In genomic region chr7:81339783-81340182, GRCm38 (mm10) we compare ENCODE assay signal across 10 mouse cellular contexts. TPM values are rescaled to one million over a fixed set of nuclear protein-coding genes. Genes with fewer than 3 reads are reported as not detected.
A peak's percentile ranks its signal among the peaks of the same experiment; 100 is the strongest.
DNase-seq lines count a peak whose midpoint lies in the region; TF ChIP-seq lines count a peak whose summit lies in the region.
"Had no signal": no experiment of that assay in that cellular context is flagged by ENCODE, and none has a peak within 500 bp of the region (broad histone marks: within the 10 kb centered on the region; RNA-seq: fewer than 3 reads in every experiment).

No protein-coding gene starts in this region.

- no peak overlapping the region for H3K27ac ChIP-seq in testis, adult 2 months (ENCODE audit: control insufficient read depth, insufficient read depth, low read depth, low read length)
- no peak overlapping the region for H3K27ac ChIP-seq in cortical plate, adult 2 months (ENCODE audit: insufficient read depth, low read length)
- H3K27ac ChIP-seq: embryonic facial prominence, embryonic 12.5 days; liver, embryonic 15.5 days had no signal

- intact Hi-C loops in gastrocnemius, postnatal 14 days (cut with DNase I; ENCODE audit: low total_unique reads), result loop anchor here (5.0 to 10.0 kb wide), 2 partner anchors 132 to 455 kb away; no protein-coding TSS in a partner anchor

- TF ChIP-seq POLR2A in testis, adult 2 months (IDR thresholded peaks at IDR 0.05; ENCODE audit: control insufficient read depth, low read depth, low read length), result no peak
- no peak for TF ChIP-seq POLR2A in cortical plate, adult 2 months (IDR thresholded peaks at IDR 0.05; ENCODE audit: extremely low read depth, insufficient read depth, low read length)

- 44% methylated on average over 4 of the region's 4 CpGs for WGBS in large intestine, adult 2 months

- H3K36me3 ChIP-seq in testis, adult 2 months (ENCODE audit: control insufficient read depth, insufficient read depth, low read length), result no peaks in the 10 kb centered on the region; the same call in none of the 2 replicates

- no peak overlapping the region for H3K4me3 ChIP-seq in testis, adult 2 months (ENCODE audit: control insufficient read depth, low read depth, low read length)
- H3K4me3 ChIP-seq in cortical plate, adult 2 months (ENCODE audit: insufficient read depth, low read length), result no peak overlapping the region
- H3K4me3 ChIP-seq: embryonic facial prominence, embryonic 12.5 days; liver, embryonic 15.5 days had no signal

- no peaks in the 10 kb centered on the region for H3K27me3 ChIP-seq in testis, adult 2 months (ENCODE audit: control insufficient read depth, insufficient read depth, low read length)
- H3K27me3 ChIP-seq: embryonic facial prominence, embryonic 12.5 days; liver, embryonic 15.5 days had no signal

- TF ChIP-seq CTCF in testis, adult 2 months (IDR thresholded peaks at IDR 0.05; ENCODE audit: control insufficient read depth, insufficient read depth, insufficient replicate concordance, low read depth, low read length), result peak; percentile 74; the same call in 1 of the 2 replicates
- TF ChIP-seq CTCF in cortical plate, adult 2 months (IDR thresholded peaks at IDR 0.05; ENCODE audit: extremely low read depth, insufficient read depth, low read length), result peak; percentile 66

- peak; percentile 42 for DNase-seq in gastrocnemius, postnatal 14 days
- DNase-seq in gastrocnemius, postnatal 25 days, result no peak
- no peak for DNase-seq in testis, postnatal 14 days (ENCODE audit: low spot score)
- peak; percentile 50 for DNase-seq in large intestine, adult 2 months (ENCODE audit: low read depth, low spot score)
- DNase-seq in retina, adult 2 months (ENCODE audit: low read depth, low spot score), result peak; percentile 42
- no peak for DNase-seq in ovary, postnatal 36 days (ENCODE audit: low spot score)

- no peaks in the 10 kb centered on the region; the same call in 1 of the 2 replicates for H3K4me1 ChIP-seq in testis, adult 2 months (ENCODE audit: control insufficient read depth, insufficient read depth, low read length)
- H3K4me1 ChIP-seq in cortical plate, adult 2 months (ENCODE audit: control insufficient read depth, insufficient read depth, low read length), result peaks cover 2% of the 10 kb centered on the region; the same call in 1 of the 2 replicates

RNA-seq across cellular contexts. Expression of gene Rps17, which starts 5.3 kb away (rescaled TPM):
- total RNA-seq in gastrocnemius, postnatal 14 days (2021), result 1,000 to 10,000 TPM in 1 of 2 experiments, 100 to 1,000 TPM in 1; 890 to 1,010 TPM
- 100 to 1,000 TPM; 694 to 707 TPM for total RNA-seq in gastrocnemius, postnatal 25 days (2021)
- polyA plus RNA-seq in testis, adult 2 months (2012; rRNA removed), result 697 and 742 TPM in 2 replicates
- 862 and 880 TPM in 2 replicates for polyA plus RNA-seq in cortical plate, adult 2 months (2012; rRNA removed)
- polyA plus RNA-seq in large intestine, adult 2 months (2012; rRNA removed), result 1,160 and 1,440 TPM in 2 replicates

Comparison
In these comparisons a context has a peak if more than half of its experiments do, and no peak if none do; other contexts are left out.
1. DNase-seq: peak in gastrocnemius, postnatal 14 days (single experiment), large intestine, adult 2 months (single experiment) and retina, adult 2 months (single experiment); none in gastrocnemius, postnatal 25 days (single experiment), testis, postnatal 14 days (single experiment) and ovary, postnatal 36 days (single experiment).